Mouse (Mus musculus) ES-E14 (cell line): ENCODE measurements around the gene Prkcq.

ENCODE experiments used
- CHD2 ChIP-seq: IDR thresholded peaks from 2 replicates; pipeline ENCODE4 v1.6.1; 2014; ENCODE audit warnings: mild to moderate bottlenecking, low read depth, low read length, inconsistent platforms
- HCFC1 ChIP-seq: IDR thresholded peaks from 2 replicates; pipeline ENCODE4 v1.6.1; 2012; ENCODE audit warnings: low read length, inconsistent platforms, borderline replicate concordance; ENCODE audit not compliant: insufficient read depth
- MAFK ChIP-seq: IDR thresholded peaks from 2 replicates; pipeline ENCODE4 v1.6.1; 2014; ENCODE audit warnings: mild to moderate bottlenecking, low read depth, low read length, inconsistent platforms; ENCODE audit not compliant: insufficient read depth
- ZC3H11A ChIP-seq: IDR thresholded peaks from 2 replicates; pipeline ENCODE4 v1.6.1; 2012; ENCODE audit warnings: low read depth, mild to moderate bottlenecking, inconsistent platforms, low read length, borderline replicate concordance
- ZNF384 ChIP-seq: IDR thresholded peaks from 2 replicates; pipeline ENCODE4 v1.6.1; 2012; ENCODE audit warnings: low read depth, low read length, inconsistent platforms

DNA sequence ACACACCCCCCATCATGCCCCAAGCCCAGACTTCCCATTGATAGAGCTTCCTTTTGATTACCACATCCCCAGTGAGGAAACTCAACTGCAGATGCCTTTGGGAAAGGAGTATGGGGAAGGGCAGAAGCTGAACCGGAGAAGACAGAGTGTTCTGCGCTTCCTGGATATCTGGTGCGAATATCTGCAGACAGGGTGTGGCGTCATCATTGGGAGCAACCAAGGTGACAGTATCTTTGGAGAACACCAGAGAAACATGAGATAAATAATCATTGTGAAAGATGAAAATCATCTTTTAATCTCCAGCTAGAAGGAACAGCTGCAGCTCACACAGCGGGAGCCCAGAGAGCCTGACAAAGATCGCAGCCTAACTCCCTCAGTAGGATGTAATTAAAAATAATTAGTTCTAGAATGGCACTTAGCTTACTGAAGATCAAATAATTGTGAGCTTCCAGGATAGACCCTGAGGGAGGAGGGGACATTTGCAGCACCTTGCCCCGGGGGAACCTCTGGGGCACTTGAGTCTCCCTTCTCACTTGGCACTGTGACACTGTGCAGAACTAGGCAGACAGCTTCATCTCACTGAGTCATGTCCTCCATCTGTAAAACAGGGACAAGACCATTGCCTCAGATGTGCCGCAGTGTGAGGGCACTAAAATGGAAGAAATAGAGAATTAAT lies 38.5 kb downstream of the Prkcq start:
- TF ChIP-seq ZC3H11A (no peak), CHD2 (no peak), HCFC1 (no peak), ZNF384 (no peak), MAFK (no peak)
